Mouse (Mus musculus): ENCODE measurements around the gene Art1.

- TF ChIP-seq POLR2A (IDR thresholded peaks at IDR 0.05; ENCODE audit: insufficient read depth, low read depth, low read length) (no peak), CTCF (IDR thresholded peaks at IDR 0.05) (no peak), EP300 (IDR thresholded peaks at IDR 0.05; ENCODE audit: insufficient read depth, low read depth, low read length) (no peak)
Measured at GRCm38 (mm10) chr7:102061353-102061752, 40.2 kb upstream of the Art1 start.

All from heart, adult 2 months (tissue).